In the genomic region with DNA sequence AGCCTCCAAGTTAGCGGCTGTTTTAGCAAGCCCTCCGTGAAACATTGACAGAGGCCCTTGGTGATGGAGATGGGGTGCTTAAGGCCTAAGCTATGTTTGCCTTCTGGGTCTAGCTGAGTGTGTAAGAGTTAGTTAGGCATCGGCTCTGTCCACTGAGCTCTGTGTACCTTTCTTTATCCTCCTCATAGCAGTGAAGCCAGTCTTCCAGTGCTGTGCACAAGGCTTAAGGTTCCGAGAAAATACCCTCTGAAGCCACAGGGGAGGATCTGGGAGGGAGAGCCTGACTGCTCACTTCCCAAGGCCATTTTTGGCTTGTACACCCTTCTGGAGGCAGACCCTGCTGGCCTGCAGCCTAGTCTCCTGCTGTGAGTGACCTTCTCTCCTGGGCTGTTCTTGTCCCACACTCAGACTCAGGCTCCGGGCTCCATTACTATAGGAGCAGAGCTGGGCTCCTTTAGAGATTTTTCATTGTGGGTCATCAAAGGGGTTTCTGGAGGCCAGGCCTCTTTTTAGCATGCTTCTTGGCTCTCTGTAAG, we compare ENCODE assay signal across 12 mouse cellular contexts. TPM values are rescaled to one million over a fixed set of nuclear protein-coding genes. Genes with fewer than 3 reads are reported as not detected.
DNase-seq lines count a peak whose midpoint lies in the region; ATAC-seq and TF ChIP-seq lines count a peak whose summit lies in the region.
"Had no signal": no experiment of that assay in that cellular context is flagged by ENCODE, and none has a peak within 500 bp of the region (broad histone marks: within the 10 kb centered on the region; RNA-seq: fewer than 3 reads in every experiment).

No protein-coding gene starts in this region.

- ATAC-seq in hindbrain, embryonic 11.5 days (ENCODE audit: low FRiP score) = no peak
- peak; percentile 7; the same call in 1 of the 2 replicates for ATAC-seq in forebrain, postnatal 0 days
- ATAC-seq in midbrain, embryonic 12.5 days (ENCODE audit: low FRiP score, low read depth) = no peak
- ATAC-seq: intestine, embryonic 16.5 days had no signal

- no peak for TF ChIP-seq CTCF in forebrain, postnatal 0 days (IDR thresholded peaks at IDR 0.05; ENCODE audit: low read depth)

- no peak for DNase-seq in hindbrain, embryonic 10.5 days (ENCODE audit: low spot score)
- DNase-seq in hindbrain, embryonic 11.5 days (ENCODE audit: low spot score) = no peak
- peak; percentile 76 for DNase-seq in adrenal gland, postnatal 25 days
- peak; percentile 29 for DNase-seq in forebrain, postnatal 0 days
- DNase-seq in Muller cell, postnatal 12 days (ENCODE audit: inconsistent ontology term) = no peak
- no peak for DNase-seq in urinary bladder, postnatal 14 days (ENCODE audit: low spot score)
- no peak for DNase-seq in layer of hippocampus, adult 9-10 months (ENCODE audit: low spot score)

- peaks cover 24% of the 10 kb centered on the region for H3K36me3 ChIP-seq in hindbrain, embryonic 10.5 days
- H3K36me3 ChIP-seq in hindbrain, embryonic 11.5 days (ENCODE audit: control insufficient read depth, insufficient read depth, low read length) = no peaks in the 10 kb centered on the region
- H3K36me3 ChIP-seq in forebrain, postnatal 0 days (ENCODE audit: insufficient read depth) = peaks cover 19% of the 10 kb centered on the region
- H3K36me3 ChIP-seq in midbrain, embryonic 12.5 days = peaks cover 8% of the 10 kb centered on the region; the same call in 1 of the 2 replicates

- no peaks in the 10 kb centered on the region for H3K27me3 ChIP-seq in hindbrain, embryonic 10.5 days (ENCODE audit: insufficient read depth, poor library complexity, severe bottlenecking)
- H3K27me3 ChIP-seq in hindbrain, embryonic 11.5 days (ENCODE audit: control insufficient read depth, insufficient read depth, low read length) = no peaks in the 10 kb centered on the region
- H3K27me3 ChIP-seq in forebrain, postnatal 0 days (ENCODE audit: insufficient read depth, low read length) = no peaks in the 10 kb centered on the region
- H3K27me3 ChIP-seq in midbrain, embryonic 12.5 days = no peaks in the 10 kb centered on the region
- H3K27me3 ChIP-seq: CH12.LX had no signal

- H3K4me1 ChIP-seq in hindbrain, embryonic 10.5 days (replicated peaks) = peaks cover 44% of the 10 kb centered on the region
- peaks cover 3% of the 10 kb centered on the region for H3K4me1 ChIP-seq in hindbrain, embryonic 11.5 days (replicated peaks; ENCODE audit: control insufficient read depth, insufficient read depth, low read length)
- H3K4me1 ChIP-seq in forebrain, postnatal 0 days (ENCODE audit: insufficient read depth) = peaks cover 21% of the 10 kb centered on the region
- H3K4me1 ChIP-seq in midbrain, embryonic 12.5 days = peaks cover 22% of the 10 kb centered on the region

- H3K4me2 ChIP-seq in hindbrain, embryonic 11.5 days (replicated peaks; ENCODE audit: low read depth, low read length) = no peak overlapping the region
- H3K4me2 ChIP-seq in forebrain, postnatal 0 days (ENCODE audit: low read depth) = no peak overlapping the region
- no peak overlapping the region for H3K4me2 ChIP-seq in midbrain, embryonic 12.5 days (replicated peaks)

- H3K27ac ChIP-seq in hindbrain, embryonic 10.5 days = peak overlapping the region; percentile 74
- H3K27ac ChIP-seq in hindbrain, embryonic 11.5 days (ENCODE audit: low read depth, low read length) = no peak overlapping the region
- H3K27ac ChIP-seq in forebrain, postnatal 0 days (ENCODE audit: low read depth, low read length) = peak overlapping the region; percentile 85
- peak overlapping the region; percentile 25; the same call in 1 of the 2 replicates for H3K27ac ChIP-seq in midbrain, embryonic 12.5 days (replicated peaks)

- no peak overlapping the region for H3K4me3 ChIP-seq in hindbrain, embryonic 10.5 days
- no peak overlapping the region for H3K4me3 ChIP-seq in hindbrain, embryonic 11.5 days (ENCODE audit: low read depth, low read length)
- H3K4me3 ChIP-seq in forebrain, postnatal 0 days (ENCODE audit: low read depth, low read length) = no peak overlapping the region
- no peak overlapping the region for H3K4me3 ChIP-seq in midbrain, embryonic 12.5 days
- H3K4me3 ChIP-seq: megakaryocyte, embryonic 14.5 days had no signal

- no peaks in the 10 kb centered on the region for H3K9me3 ChIP-seq in hindbrain, embryonic 10.5 days
- H3K9me3 ChIP-seq in hindbrain, embryonic 11.5 days (ENCODE audit: control insufficient read depth, low read length) = no peaks in the 10 kb centered on the region
- no peaks in the 10 kb centered on the region for H3K9me3 ChIP-seq in forebrain, postnatal 0 days (ENCODE audit: low read length)
- no peaks in the 10 kb centered on the region for H3K9me3 ChIP-seq in midbrain, embryonic 12.5 days
- H3K9me3 ChIP-seq: megakaryocyte, embryonic 14.5 days had no signal

- no peak overlapping the region for H3K9ac ChIP-seq in hindbrain, embryonic 11.5 days (ENCODE audit: low read depth, low read length)
- no peak overlapping the region for H3K9ac ChIP-seq in forebrain, postnatal 0 days
- no peak overlapping the region for H3K9ac ChIP-seq in midbrain, embryonic 12.5 days (replicated peaks)

- WGBS in hindbrain, embryonic 10.5 days = 82% methylated on average over 5 of the region's 5 CpGs
- WGBS in hindbrain, embryonic 11.5 days = 72% methylated on average over 5 of the region's 5 CpGs
- 65% methylated on average over 5 of the region's 5 CpGs for WGBS in forebrain, postnatal 0 days
- WGBS in midbrain, embryonic 12.5 days = 73% methylated on average over 5 of the region's 5 CpGs

RNA-seq across cellular contexts. Expression of a gene that starts 56.7 kb away (rescaled TPM):
- polyA plus RNA-seq in hindbrain, embryonic 10.5 days (2016; fragmentation: Nextera tagmentation; extraction: Ambion mirVana) = 9.8 and 11.3 TPM in 2 replicates
- 14.6 and 14.9 TPM in 2 replicates for polyA plus RNA-seq in hindbrain, embryonic 11.5 days (2014; fragmentation: Nextera tagmentation; extraction: Ambion mirVana)
- total RNA-seq in adrenal gland, postnatal 25 days (2021) = 23.6 and 33.2 TPM in 2 replicates
- total RNA-seq in forebrain, postnatal 0 days (2014; rRNA removed) = 17.3 and 25.4 TPM in 2 replicates
- polyA plus RNA-seq in forebrain, postnatal 0 days (2015; fragmentation: Nextera tagmentation; extraction: Ambion mirVana) = 3.8 and 8.1 TPM in 2 replicates
- 13.2 and 15.6 TPM in 2 replicates for polyA plus RNA-seq in midbrain, embryonic 12.5 days (2016; fragmentation: Nextera tagmentation; extraction: Ambion mirVana)

RNA-seq across cellular contexts. Expression of a gene that starts 56.7 kb away (rescaled TPM):
- 0.24 TPM in 1 of 2 replicates, not detected in the other for polyA plus RNA-seq in hindbrain, embryonic 10.5 days (2016; fragmentation: Nextera tagmentation; extraction: Ambion mirVana)
- polyA plus RNA-seq in hindbrain, embryonic 11.5 days (2014; fragmentation: Nextera tagmentation; extraction: Ambion mirVana) = 0.14 and 0.20 TPM in 2 replicates
- total RNA-seq in adrenal gland, postnatal 25 days (2021) = not detected in 2 replicates
- 0.23 TPM in 1 of 2 replicates, not detected in the other for total RNA-seq in forebrain, postnatal 0 days (2014; rRNA removed)
- 0.82 and 0.92 TPM in 2 replicates for polyA plus RNA-seq in forebrain, postnatal 0 days (2015; fragmentation: Nextera tagmentation; extraction: Ambion mirVana)
- not detected in 2 replicates for polyA plus RNA-seq in midbrain, embryonic 12.5 days (2016; fragmentation: Nextera tagmentation; extraction: Ambion mirVana)
- total RNA-seq: CH12.LX had no signal
- polyA plus RNA-seq: intestine, embryonic 16.5 days; stomach, embryonic 16.5 days had no signal

RNA-seq across cellular contexts. Expression of a gene that starts 56.7 kb away (rescaled TPM):
- polyA plus RNA-seq in hindbrain, embryonic 10.5 days (2016; fragmentation: Nextera tagmentation; extraction: Ambion mirVana) = 139 and 143 TPM in 2 replicates
- polyA plus RNA-seq in hindbrain, embryonic 11.5 days (2014; fragmentation: Nextera tagmentation; extraction: Ambion mirVana) = 139 and 141 TPM in 2 replicates
- 71.6 and 81.9 TPM in 2 replicates for total RNA-seq in adrenal gland, postnatal 25 days (2021)
- 33.6 and 37.0 TPM in 2 replicates for total RNA-seq in forebrain, postnatal 0 days (2014; rRNA removed)
- polyA plus RNA-seq in forebrain, postnatal 0 days (2015; fragmentation: Nextera tagmentation; extraction: Ambion mirVana) = 143 and 157 TPM in 2 replicates
- 109 and 116 TPM in 2 replicates for polyA plus RNA-seq in midbrain, embryonic 12.5 days (2016; fragmentation: Nextera tagmentation; extraction: Ambion mirVana)

Comparison
In these comparisons a context has a peak if more than half of its experiments do, and no peak if none do; other contexts are left out.
1. DNase-seq: peak in adrenal gland, postnatal 25 days (single experiment) and forebrain, postnatal 0 days (single experiment); none in hindbrain, embryonic 10.5 days (single experiment), hindbrain, embryonic 11.5 days (single experiment), Muller cell, postnatal 12 days (single experiment), urinary bladder, postnatal 14 days (single experiment) and layer of hippocampus, adult 9-10 months (single experiment).